Mouse (Mus musculus) cerebellum, adult 8-10 months (tissue): ENCODE measurements at regions not wholly inside any gene's neighbourhood (a gene's known extent, or its start where the extent isn't known, plus 50 kb on each side); places are given as distances from the start of the nearest gene placed in this dataset.

Experiments
- DNase-seq: peaks from one replicate; pipeline ENCODE4 v3.0.0; 2022

DNA sequence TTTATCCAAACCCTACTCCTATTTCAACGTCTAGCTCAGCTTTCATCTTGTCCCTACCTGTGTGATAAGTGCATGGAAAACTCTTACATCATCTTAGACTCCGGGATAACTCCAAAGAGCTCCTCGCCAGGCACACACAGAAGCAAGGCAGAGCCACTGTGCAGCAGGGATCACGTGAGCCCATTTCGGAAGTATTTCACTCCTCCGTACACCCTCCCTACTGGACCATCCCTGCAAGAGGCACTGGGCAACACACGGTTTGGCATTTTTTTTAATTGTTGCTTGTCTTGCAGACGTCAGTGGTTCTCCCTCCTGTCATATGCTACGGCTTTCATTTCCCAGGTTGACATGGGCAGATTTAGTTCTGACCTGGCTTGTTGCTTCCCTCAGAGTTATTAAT is 316.0 kb upstream of the Jarid2 start:
- no peak for DNase-seq

- DNase-seq, result no peak
Observed at GRCm38 (mm10) chr13:44415971-44416370, 313.3 kb upstream of the Jarid2 start.

GRCm38 (mm10) chr13:44416986-44417385 is 312.3 kb upstream of the Jarid2 start:
- DNase-seq, result no peak

DNA sequence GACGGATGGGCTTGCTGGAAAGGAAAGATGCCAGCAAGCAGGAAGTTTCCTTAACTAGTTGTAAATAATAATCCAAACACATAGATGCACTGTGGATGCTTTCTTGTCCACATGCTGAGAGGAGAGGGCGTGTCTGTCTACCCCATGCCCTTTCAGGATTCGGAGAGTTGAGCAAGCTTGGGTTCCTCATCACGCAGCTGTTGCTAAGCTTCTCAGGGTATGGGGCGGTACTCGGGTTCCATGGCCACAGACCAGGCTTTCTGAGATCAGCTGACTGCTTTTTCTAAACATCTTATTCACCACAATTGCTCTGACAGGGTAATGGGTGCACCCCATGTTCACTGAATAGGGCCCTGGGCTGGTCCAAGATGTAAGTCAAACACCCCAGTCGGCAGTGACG is 310.2 kb upstream of the Jarid2 start:
- DNase-seq, result no peak

GRCm38 (mm10) chr13:44419472-44420226 is 309.6 kb upstream of the Jarid2 start:
- no peak for DNase-seq

- no peak for DNase-seq
Observed at GRCm38 (mm10) chr13:44420227-44420592, 309.1 kb upstream of the Jarid2 start.

DNA sequence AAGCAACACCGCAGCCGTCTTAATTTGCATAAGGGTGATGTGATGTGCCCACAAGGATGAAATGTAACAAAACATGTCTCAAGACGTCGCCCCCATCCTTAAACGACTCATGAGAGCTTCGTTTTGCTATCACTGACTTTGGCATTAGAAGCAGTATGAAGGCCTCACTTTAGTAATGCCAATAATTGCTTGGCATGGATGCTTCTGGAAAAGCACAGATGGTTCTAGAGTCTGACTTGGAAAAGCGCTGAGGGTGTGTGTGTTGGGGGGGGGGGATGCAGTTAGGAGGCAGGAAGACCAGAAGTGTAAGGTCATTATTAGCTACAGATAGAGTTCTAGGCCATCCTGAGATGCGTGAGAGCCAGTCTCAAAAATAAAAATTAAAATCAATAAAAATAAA is 308.3 kb upstream of the Jarid2 start:
- no peak for DNase-seq

GRCm38 (mm10) chr13:44421426-44421825 is 307.8 kb upstream of the Jarid2 start:
- DNase-seq, result no peak

- DNase-seq, result no peak
Observed at GRCm38 (mm10) chr13:44421922-44422321, 307.4 kb upstream of the Jarid2 start.

DNA sequence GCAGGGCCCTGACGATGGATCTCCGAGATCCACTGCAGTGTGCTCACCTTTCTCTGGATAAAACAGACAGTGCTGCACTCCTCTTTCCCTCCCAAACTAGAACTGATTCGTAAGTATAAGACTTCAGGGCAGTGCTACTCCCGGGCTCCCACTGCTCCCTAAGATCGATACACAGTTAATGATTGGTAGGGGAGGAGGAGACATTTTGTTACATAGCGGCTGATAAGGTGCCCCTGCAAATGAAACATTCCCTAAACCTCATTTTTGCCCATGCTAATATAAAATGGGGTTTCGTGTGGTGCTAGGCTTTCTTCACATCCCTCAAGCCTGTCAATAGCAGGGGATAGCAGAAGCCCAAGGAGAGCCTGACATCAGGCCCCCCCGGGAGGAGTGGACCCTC is 298.8 kb upstream of the Jarid2 start:
- no peak for DNase-seq

DNA sequence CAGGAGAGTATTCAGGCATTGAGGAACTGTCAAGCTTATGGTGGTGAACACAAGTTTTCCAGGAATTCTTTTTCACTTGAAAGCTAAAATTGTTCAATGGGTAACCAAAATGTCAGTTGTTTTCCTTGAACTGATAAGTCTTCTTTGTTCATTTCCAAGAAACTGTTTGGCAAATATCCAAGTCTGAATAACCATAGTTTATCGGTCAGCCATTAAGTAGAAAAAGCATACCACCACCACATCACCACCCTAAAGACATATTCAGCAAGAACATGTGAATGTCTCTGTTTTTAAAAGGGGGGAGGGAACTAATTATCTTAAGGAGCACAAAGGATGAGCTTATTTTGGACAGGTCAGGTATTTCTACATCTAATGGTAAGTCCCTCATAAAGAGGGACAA is 291.6 kb upstream of the Jarid2 start:
- no peak for DNase-seq

DNA sequence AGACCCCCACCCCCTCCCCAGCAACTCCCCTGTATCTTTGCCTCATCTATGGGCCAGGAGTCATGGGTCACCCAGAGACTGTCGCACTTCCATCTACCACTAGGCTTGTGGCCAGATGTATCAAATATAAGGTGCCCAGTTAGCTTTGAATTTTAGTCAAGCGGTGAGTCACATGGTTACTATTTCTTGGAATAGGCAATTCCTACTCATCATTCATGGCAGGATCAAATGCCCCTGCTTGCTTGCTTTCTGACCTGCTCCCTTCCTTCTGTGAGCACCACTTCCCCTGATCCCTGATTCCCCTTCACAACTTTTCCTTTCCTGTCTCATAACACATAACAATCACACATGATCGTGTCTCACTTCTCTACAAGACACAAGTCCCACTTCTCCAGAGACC is 288.2 kb upstream of the Jarid2 start:
- DNase-seq, result no peak

GRCm38 (mm10) chr13:44449216-44449830 is 280.0 kb upstream of the Jarid2 start:
- DNase-seq, result no peak

DNA sequence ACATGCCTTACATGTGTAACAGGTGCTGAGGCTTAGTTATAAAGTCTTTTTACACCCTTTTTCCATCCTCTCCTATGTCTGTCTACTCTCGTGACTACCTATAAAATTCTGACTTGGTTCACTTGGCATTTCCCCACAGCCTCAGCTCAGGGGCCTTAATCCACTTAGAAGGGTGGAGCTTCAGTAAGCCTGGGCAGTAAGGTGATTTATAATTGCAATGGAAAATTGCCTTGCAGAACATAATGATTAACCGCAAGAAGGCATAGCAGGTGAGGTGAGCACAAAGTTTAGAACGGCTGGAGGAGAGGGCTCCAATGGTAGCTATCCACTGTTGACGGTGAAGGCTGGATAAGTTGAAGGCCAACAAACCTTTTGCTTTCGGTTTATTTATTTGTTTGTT is 278.1 kb upstream of the Jarid2 start:
- DNase-seq, result no peak

DNA sequence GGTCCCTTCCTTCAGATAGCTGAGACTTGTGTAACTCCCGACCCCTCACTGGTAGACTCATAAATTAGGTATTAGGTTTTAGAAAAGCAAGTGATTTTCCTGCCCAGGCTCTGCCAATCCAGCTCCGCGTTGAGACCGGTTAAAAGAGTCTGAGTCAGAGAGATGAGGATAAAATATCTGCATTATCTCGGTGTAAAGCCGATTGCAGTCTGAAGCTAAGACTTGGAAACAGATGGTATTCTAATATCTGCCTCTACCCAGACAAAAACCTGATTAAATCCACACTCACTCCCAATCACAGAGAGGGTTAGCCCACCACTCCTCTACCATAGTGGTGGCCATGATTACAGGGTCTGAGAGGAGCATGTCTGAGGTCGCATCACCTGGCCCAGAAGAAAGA is 276.1 kb upstream of the Jarid2 start:
- no peak for DNase-seq

GRCm38 (mm10) chr13:44454136-44454535 is 275.1 kb upstream of the Jarid2 start:
- no peak for DNase-seq

DNA sequence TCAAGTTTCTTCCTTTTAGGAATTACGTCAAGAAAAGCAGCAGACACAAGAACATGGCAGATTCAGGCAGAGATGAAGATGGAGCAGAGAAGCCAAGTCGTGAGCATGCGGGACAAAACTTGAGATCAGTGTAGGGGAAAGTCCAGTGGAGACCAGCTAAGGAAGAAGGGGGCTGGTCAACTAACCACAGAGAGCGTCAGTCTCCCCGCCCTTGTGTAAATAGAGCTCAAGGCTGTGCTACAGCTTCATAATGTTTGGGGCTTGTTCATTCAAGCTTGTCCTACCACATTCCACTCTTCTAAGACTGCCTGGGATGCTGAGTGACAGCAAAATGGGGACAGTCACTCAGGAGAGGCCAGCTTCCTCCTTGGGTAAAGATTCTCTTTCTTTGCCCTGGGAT is 274.1 kb upstream of the Jarid2 start:
- DNase-seq, result no peak

DNA sequence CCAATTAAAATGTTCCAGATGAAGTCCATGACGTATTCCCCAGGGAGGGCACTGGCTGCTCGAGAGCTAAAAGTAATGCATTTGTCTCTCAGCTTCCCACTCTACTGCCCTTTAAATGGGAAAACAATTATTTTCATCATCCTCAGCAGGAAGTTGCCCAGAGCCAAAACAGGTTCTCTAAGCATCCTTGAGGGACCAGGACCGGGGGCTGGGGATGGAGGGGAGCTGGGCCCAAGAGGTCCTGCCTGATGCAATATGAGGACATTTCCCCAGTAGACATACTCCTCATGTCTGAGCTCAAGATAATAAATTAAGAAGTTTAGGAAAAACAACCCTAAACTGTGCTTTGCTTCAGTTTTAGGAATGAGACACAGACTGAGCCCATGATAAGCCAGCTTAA is 270.5 kb upstream of the Jarid2 start:
- DNase-seq, result no peak

GRCm38 (mm10) chr13:44459148-44459547 is 270.1 kb upstream of the Jarid2 start:
- DNase-seq, result no peak

DNA sequence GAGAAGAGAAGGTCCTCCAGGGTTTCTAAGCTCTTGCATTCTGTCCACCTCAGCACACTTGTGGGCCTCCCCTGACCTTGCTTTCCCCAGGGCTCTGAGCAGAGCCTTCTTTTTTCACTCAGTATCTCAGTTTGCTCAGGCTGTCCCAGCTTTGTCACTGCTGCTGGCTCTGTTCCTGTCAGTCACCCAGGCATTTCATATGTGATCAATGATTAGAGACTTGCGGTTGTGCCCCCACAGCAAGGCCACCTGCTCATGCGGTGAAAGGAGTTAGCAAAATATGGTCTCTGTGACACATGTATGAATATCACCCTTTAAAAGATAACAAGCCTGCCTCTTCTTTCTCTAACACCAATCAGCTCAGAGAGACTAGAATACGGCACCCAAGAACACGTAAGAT is 265.6 kb upstream of the Jarid2 start:
- DNase-seq, result no peak

- peak; percentile 20 for DNase-seq
Observed at GRCm38 (mm10) chr13:44465567-44465966, 263.7 kb upstream of the Jarid2 start.

DNA sequence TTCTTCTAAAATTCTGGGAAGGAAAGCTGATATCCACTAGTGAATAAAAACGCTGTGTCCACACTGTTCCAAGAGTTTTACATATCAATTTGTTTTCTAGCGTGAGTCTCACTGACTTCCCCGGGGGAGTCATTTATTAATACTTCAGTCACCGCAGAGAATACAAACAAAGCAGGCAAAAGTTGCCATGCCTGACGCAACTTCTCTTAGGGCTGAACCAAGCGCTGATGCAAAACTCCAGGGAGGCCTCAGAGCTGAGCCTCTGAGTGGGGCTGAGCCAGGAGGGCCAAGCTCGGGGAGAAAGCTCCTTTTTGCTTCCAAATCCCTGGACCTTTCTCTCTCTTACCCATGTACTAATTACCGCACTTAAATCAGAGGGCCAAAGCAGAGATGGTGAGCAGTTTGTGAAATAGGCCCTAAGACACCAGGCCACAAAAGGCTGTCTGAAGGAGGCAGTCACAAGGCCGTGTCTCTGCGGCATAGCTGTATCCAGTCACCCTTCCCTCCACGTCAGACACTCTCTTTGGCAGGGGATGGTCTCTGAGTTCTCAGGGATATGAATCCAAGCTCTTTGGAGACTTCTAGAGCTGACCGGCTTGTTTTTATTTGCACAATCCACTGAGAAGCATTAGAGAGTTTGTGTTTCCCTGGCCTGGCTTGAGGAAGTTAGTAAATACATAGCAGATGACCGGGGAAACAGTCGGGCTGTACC is 260.2 kb upstream of the Jarid2 start:
- no peak for DNase-seq

GRCm38 (mm10) chr13:44469675-44470074 is 259.6 kb upstream of the Jarid2 start:
- no peak for DNase-seq

DNA sequence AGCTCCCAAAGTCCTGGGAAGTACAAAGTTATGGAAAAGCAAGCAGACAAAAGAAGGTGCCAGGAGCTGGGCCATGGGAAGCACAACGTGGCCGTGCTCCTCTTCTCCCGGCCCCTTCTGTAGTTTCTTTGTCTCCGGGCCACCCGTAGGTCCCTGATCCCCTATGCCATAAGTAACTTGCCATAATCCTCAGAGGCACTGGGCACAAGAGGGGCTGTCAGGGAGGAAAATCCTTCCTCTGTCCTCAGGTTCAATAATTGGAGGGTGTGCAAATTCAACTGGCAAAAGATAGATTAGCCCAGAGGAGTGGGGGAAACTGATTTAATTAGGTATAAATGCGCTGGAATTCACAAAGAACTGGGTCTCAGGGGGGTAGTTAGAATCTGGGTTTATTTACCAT is 256.1 kb upstream of the Jarid2 start:
- DNase-seq, result no peak
